Mouse (Mus musculus) spleen, postnatal 36 days (tissue): ENCODE data around the gene Vps8.
A peak's percentile ranks its signal among the peaks of the same experiment; 100 is the strongest.

Experiments
- DNase-seq, 2 experiments: peaks; one replicate each; pipeline ENCODE4 v3.0.0; 2022; ENCODE audit warnings: low spot score in 2 of 2, mixed read lengths in 1 of 2

Gene Vps8

GRCm38 (mm10) chr16:21628061-21628591 lies 205.2 kb downstream of the Vps8 start:
- DNase-seq = no peak

- no peak for DNase-seq
Measured at GRCm38 (mm10) chr16:21630614-21631013, 207.7 kb downstream of the Vps8 start.

DNA sequence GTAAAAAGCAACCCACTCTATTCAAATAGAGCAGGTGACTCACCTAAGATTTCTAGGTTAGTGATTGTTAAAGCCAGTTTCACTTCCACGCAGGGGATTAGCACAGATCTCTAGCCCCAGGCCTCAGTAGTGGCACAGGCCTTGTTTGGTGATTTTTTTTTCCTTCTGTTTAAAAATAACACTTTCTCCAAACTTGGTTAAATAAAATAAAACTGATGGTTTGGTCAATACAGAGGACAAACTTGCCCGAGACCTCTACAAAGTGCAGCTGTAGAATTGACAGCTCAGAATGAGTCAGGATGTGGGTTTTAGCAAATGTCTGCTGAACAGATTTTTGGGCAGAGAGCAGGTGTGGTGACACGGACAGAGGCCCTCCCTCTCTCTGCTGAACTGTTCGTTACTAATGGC lies 208.9 kb downstream of the Vps8 start:
- peak in 1 of 2 experiments; percentile 17 for DNase-seq

DNA sequence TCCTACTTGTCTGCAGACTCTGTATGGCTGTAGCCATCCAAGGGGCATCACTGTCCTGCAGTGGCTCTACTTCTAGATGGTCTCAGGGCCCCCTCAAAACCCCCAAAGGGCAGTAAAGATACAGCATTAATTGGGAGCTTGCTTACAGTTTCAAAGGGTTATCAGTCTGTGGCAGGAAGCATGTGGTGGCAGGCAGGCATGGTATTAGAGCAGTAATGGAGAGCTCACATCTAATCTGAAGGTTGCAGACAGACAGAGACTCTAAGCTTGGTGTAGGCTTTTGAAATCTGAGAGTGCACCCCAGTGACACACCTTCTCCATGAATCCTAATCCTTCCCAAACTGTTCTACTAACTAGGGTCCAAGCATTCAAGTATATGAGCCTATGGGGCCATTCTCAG lies 211.5 kb downstream of the Vps8 start:
- DNase-seq = no peak

GRCm38 (mm10) chr16:21636156-21636853 lies 213.4 kb downstream of the Vps8 start:
- DNase-seq = no peak

GRCm38 (mm10) chr16:21637201-21637819 lies 214.4 kb downstream of the Vps8 start:
- DNase-seq = no peak

GRCm38 (mm10) chr16:21640766-21641499 lies 218.0 kb downstream of the Vps8 start:
- DNase-seq = no peak

DNA sequence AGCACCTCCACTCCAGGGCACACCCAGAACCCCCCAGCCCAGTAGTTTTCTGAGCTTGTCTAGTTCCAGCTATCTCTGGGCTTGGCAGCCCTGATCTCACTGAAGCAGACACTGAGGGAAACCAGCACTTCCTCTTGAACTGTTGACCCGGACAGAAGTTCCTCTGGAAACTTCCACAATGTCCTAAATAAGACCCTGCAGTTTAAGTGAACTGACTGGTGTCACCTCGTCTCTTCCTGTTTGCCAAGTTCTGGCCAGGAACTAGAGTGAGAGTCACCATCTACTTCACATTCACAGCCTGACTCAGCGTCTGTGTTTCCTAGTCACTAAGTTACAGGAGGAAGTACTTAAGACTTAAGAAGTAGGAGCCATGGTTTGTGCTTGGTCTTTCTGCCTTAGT lies 219.0 kb downstream of the Vps8 start:
- peak; percentile 45 to 46 for DNase-seq

- DNase-seq = no peak
Measured at GRCm38 (mm10) chr16:21642906-21643305, 220.0 kb downstream of the Vps8 start.

DNA sequence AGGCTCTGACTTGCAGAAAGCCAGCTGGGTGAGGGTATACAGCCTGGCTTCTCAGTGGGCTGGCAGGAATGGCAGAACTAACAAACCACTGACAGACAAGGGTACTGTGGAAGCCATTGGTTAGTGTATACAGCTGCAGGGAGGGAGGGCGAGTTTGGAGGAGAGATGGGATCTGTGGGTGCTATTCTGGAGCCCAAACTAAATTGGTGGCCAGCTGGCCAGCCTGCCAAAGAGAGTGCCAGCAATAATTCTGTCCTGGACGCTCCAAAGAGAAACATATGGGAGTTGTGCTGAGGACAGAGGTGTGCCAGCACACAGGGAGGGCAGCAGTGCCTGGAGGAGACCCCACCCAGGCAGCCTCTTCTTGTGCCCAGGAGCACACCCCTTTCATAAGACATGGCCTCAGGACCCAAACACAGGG lies 220.7 kb downstream of the Vps8 start:
- no peak for DNase-seq

- DNase-seq = no peak
Measured at GRCm38 (mm10) chr16:21644066-21644561, 221.2 kb downstream of the Vps8 start.

- no peak for DNase-seq
Measured at GRCm38 (mm10) chr16:21644574-21644973, 221.7 kb downstream of the Vps8 start.

DNA sequence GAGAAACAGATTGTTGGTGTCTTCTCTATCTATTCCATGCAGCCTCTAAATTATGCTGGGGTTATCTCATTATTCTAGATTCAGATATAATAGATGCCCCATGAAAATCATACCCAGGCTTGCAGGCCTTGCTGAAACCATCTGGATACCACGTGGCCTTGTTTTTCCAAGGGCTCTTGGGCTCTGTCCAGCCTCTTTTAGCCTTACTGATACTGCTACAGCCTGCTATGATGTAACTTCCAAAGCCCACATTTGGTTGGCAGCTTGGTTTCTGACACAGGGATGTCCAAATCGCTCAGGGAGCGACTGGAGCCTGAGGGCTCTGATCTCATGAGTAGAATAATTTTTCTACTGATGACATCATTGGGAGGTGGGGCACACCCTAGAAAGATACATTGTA lies 223.0 kb downstream of the Vps8 start:
- no peak for DNase-seq

DNA sequence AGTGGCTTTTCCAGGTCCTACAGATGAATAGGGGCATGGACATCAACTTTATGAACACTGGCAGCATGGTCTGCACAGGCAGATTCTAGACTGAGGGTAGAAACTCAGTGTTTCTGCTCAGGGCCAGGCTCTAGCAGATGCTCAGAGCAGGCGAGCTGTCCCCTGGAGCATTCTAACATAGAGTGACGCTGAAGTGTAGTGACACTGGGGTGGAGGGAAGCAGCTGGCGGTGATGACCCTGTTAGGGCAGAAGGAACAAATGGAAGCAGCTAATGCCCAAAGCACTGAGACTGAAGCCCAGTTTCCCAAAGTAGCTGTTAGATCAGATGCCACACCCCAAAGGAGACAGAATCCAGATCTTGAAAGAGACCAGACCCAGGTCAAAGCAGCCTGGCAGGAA lies 223.6 kb downstream of the Vps8 start:
- DNase-seq = no peak

DNA sequence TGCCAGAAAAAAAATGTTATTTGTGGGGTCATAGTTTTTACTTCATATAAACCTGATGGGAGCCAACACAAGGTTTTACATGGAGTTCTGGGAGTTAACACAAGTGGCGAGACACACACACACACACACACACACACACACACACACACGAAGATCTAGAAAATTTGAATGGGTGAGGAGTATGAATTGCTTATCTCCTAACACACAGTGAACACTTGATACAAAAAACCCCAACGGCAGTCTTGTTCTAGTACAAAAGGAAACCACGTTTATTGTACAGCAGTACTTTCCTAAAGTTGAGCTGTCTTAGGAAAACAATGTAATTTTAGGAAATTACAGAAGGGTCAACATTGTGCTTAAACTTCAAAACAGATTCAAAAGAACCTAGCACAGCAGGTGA lies 225.9 kb downstream of the Vps8 start:
- no peak for DNase-seq

GRCm38 (mm10) chr16:21650289-21650688 lies 227.4 kb downstream of the Vps8 start:
- DNase-seq = no peak

GRCm38 (mm10) chr16:21651161-21651560 lies 228.2 kb downstream of the Vps8 start:
- DNase-seq = no peak

GRCm38 (mm10) chr16:21653151-21653550 lies 230.2 kb downstream of the Vps8 start:
- DNase-seq = no peak

- DNase-seq = no peak
Measured at GRCm38 (mm10) chr16:21654384-21654783, 231.5 kb downstream of the Vps8 start.

- DNase-seq = no peak
Measured at GRCm38 (mm10) chr16:21655291-21655690, 232.4 kb downstream of the Vps8 start.

GRCm38 (mm10) chr16:21655961-21656360 lies 233.0 kb downstream of the Vps8 start:
- DNase-seq = no peak

DNA sequence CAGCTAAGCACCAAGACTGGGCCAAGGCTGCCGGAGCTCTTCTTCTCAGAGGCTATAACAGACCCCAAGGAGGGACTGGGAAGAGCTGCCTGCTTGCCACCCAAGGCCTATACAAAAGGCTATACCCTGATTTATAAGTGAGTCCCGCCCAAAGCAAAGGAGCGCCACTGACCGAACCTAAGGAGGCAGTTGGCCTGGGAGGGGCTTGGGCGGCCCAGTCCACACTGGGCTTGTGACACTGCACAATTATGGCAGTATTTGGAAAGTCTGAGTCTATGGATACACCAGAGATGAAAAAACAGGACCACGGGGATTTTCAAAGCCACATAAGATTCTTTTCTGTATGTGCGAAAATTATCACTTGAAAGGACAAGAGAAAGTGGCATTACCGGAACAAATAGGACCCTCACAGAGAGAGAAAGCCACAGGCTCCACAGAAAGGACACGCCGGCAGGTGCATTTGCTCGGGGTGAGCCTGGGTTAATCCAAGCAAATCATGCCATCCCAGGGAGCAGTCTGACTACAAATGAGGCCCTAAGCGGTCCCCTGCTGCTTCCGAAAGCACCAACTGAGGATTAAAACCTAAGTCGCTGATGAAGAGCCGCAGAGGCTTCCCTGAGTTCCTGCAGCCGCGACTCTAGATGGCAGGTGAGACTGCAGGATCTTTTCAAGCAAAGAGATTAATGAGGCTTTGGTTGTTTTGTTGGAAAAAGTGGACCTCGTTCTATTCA lies 241.9 kb downstream of the Vps8 start:
- DNase-seq = no peak
